Mouse (Mus musculus) embryonic facial prominence, embryonic 11.5 days (tissue): ENCODE measurements around the gene Olfr50. TPM values are rescaled to one million over a fixed set of nuclear protein-coding genes. Genes with fewer than 3 reads are reported as not detected.

Source experiments
- ATAC-seq: fragments of 200-750 bp; cut with Nextera tagmentation; replicated peaks from 2 replicates; pipeline ENCODE4 v1.8.0; 2017; ENCODE audit warnings: low read depth; ENCODE audit not compliant: insufficient number of reproducible peaks, low FRiP score, low TSS enrichment
- DNase-seq: peaks from one replicate; pipeline ENCODE4 v3.0.0-alpha.2; 2015; ENCODE audit warnings: low spot score
- H3K27ac ChIP-seq: fragments of 300-500 bp; sonication (generic); replicated peaks from 2 replicates; pipeline ENCODE4 v1.5.1; 2014; ENCODE audit warnings: mild to moderate bottlenecking, low read depth, low read length, control low read depth
- H3K27me3 ChIP-seq: fragments of 300-500 bp; sonication (generic); 2 replicates; pipeline ENCODE4 v1.6.1; 2014; ENCODE audit warnings: mild to moderate bottlenecking, low read length, moderate library complexity, mixed read lengths; ENCODE audit not compliant: control insufficient read depth, insufficient read depth
- H3K36me3 ChIP-seq: fragments of 300-500 bp; sonication (generic); replicated peaks from 2 replicates; pipeline ENCODE4 v1.6.1; 2014; ENCODE audit warnings: low read depth, mild to moderate bottlenecking, low read length, moderate library complexity, mixed read lengths; ENCODE audit not compliant: control insufficient read depth, insufficient read depth
- H3K4me1 ChIP-seq: fragments of 300-500 bp; sonication (generic); 2 replicates; pipeline ENCODE4 v1.6.1; 2014; ENCODE audit warnings: low read length, mixed read lengths; ENCODE audit not compliant: control insufficient read depth, insufficient read depth
- H3K4me2 ChIP-seq: fragments of 300-500 bp; sonication (generic); 2 replicates; pipeline ENCODE4 v1.6.1; 2014; ENCODE audit warnings: low read depth, mild to moderate bottlenecking, control low read depth, low read length, moderate library complexity
- H3K4me3 ChIP-seq: fragments of 300-500 bp; sonication (generic); 2 replicates; pipeline ENCODE4 v1.5.1; 2014; ENCODE audit warnings: low read depth, low read length, control low read depth
- H3K9ac ChIP-seq: fragments of 300-500 bp; sonication (generic); replicated peaks from 2 replicates; pipeline ENCODE4 v1.6.1; 2014; ENCODE audit warnings: mild to moderate bottlenecking, control low read depth, low read length
- H3K9me3 ChIP-seq: fragments of 300-500 bp; sonication (generic); replicated peaks from 2 replicates; pipeline ENCODE4 v1.6.1; 2016; ENCODE audit warnings: mild to moderate bottlenecking, low read length, inconsistent platforms, mixed read lengths; ENCODE audit not compliant: control insufficient read depth
- WGBS: fragments of 180-500 bp; shearing (Covaris S2); extraction: QIAGEN DNeasy Blood & Tissue Kit; methylation state at CpG from one replicate; pipeline ENCODE4 v1.1.7; 2014; 5-methylcytosine and 5-hydroxymethylcytosine counted together
- polyA plus RNA-seq: library from polyadenylated mRNA; unstranded; fragments of >200 nt; fragmentation: Nextera tagmentation; extraction: Ambion mirVana; gene quantifications from 2 replicates; pipeline ENCODE4 v1.2.1, GENCODE M21; 2014

Gene Olfr50
- not detected in 2 replicates for polyA plus RNA-seq

DNA sequence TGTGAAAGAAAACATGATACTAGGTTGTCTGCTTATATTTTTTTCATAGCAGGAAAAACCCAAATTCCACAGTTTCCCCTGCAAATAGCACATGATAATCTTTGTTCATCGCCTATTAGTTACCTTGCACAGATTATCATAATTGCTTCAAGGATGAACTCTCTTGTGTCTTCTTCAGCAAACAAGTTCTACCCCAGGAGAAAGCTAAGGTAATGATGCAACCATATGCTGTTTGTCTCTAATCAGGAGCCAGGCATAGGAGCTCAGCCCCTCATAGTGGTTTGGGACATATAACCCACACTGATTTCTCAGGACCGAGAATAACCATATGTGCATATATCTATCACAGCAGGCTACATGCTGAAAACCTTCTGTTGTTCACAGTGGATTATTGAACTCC is at the start of gene Olfr50:
Gene Olfr50, plus strand, starts transcription at position 301 of the 400 bp plus-strand sequence.
- 85% methylated on average over 2 of the region's 2 CpGs for WGBS
- H3K4me2 ChIP-seq = no peak within 1 kb of the TSS
- no peaks in the 10 kb centered on the region for H3K36me3 ChIP-seq
- ATAC-seq (no peak), DNase-seq (no peak)
- no peak within 1 kb of the TSS for H3K9ac ChIP-seq
- H3K4me1 ChIP-seq = no peaks in the 10 kb centered on the region
- H3K27ac ChIP-seq = no peak within 1 kb of the TSS
- no peak within 1 kb of the TSS for H3K4me3 ChIP-seq
- H3K27me3 ChIP-seq = no peaks in the 10 kb centered on the region
- no peaks in the 10 kb centered on the region for H3K9me3 ChIP-seq

- Histone ChIP-seq H3K4me1 (no peaks in the 10 kb centered on the region), H3K4me2 (no peak within 1 kb of the TSS), H3K27ac (no peak within 1 kb of the TSS), H3K4me3 (no peak within 1 kb of the TSS), H3K27me3 (no peaks in the 10 kb centered on the region), H3K9me3 (no peaks in the 10 kb centered on the region), H3K36me3 (no peaks in the 10 kb centered on the region), H3K9ac (no peak within 1 kb of the TSS)
- DNase-seq = no peak
- 78% methylated on average over 2 of the region's 2 CpGs for WGBS
- no peak for ATAC-seq
These were observed 6.4 kb upstream of the Olfr50 start, which contains the start of gene Olfr348 for GRCm38 (mm10) chr2:36783976-36784375. Gene Olfr348, plus strand, starts transcription at chr2:36784276.

DNA sequence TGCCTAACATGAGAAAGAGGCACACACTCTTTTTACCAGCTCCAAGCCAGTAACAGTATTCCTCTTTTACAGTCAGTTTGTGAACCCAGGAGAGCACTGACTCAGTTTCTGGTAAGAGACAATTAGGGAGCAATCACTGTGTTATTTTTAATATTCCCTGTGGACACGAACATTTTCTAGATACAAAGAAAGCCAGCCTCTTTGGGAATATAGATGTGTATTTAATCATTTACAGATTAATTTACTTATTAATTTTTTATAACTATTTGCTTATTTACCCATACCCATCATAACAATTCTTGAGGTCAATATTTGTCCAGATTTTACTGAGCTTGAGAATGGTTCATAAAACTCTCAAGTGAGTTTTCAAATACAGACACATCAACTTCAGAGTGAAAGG is 26.6 kb downstream of the Olfr50 start, which contains the start of gene Olfr3:
Gene Olfr3, minus strand, starts transcription at position 101 of the 400 bp plus-strand sequence.
- Histone ChIP-seq H3K4me1 (no peaks in the 10 kb centered on the region), H3K27me3 (no peaks in the 10 kb centered on the region), H3K4me3 (no peak within 1 kb of the TSS), H3K36me3 (no peaks in the 10 kb centered on the region), H3K4me2 (no peak within 1 kb of the TSS), H3K9me3 (no peaks in the 10 kb centered on the region; the same call in 1 of the 2 replicates), H3K27ac (no peak within 1 kb of the TSS), H3K9ac (no peak within 1 kb of the TSS)
- ATAC-seq = no peak
- 73% methylated on average over 1 of the region's 1 CpGs for WGBS
- DNase-seq = no peak

DNA sequence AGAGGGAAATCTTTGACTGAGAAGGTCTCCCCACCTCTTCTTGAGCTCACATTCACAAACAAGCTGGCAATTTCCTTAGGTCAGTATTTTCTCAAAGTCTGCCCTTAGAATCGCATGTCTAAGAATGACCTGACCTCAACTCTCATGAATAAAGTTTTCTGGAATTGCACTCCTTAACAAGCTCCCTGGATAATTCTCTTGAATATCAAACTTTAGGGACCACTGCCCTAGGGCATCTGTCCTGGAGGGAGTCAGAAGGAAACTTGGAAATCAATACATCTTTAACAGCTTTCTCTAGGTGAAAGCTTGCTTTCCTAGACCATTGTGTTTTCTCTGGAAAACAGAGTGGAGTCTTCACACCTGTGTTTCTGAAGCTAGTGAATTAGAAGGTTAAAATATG is 55.7 kb downstream of the Olfr50 start, which contains the start of gene Olfr350:
Gene Olfr350, plus strand, starts transcription at position 301 of the 400 bp plus-strand sequence.
- no peaks in the 10 kb centered on the region for H3K4me1 ChIP-seq
- no peak for DNase-seq
- no peak within 1 kb of the TSS for H3K27ac ChIP-seq
- H3K27me3 ChIP-seq = no peaks in the 10 kb centered on the region
- WGBS = 79% methylated on average over 1 of the region's 1 CpGs
- no peaks in the 10 kb centered on the region; the same call in 1 of the 2 replicates for H3K9me3 ChIP-seq
- H3K4me2 ChIP-seq = no peak within 1 kb of the TSS
- no peak within 1 kb of the TSS for H3K9ac ChIP-seq
- no peaks in the 10 kb centered on the region for H3K36me3 ChIP-seq
- no peak within 1 kb of the TSS for H3K4me3 ChIP-seq
- ATAC-seq = no peak

Other genes starting within 250 kb of the Olfr50 start
- gene Olfr344, start 223.9 kb upstream of the Olfr50 start, polyA plus RNA-seq = not detected in 2 replicates
- not detected in 2 replicates for gene Olfr345, start 150.5 kb upstream of the Olfr50 start, polyA plus RNA-seq
- not detected in 2 replicates for gene Olfr346, start 104.8 kb upstream of the Olfr50 start, polyA plus RNA-seq
- gene Olfr347, start 58.6 kb upstream of the Olfr50 start, polyA plus RNA-seq = not detected in 2 replicates
- gene Olfr348, start 6.3 kb upstream of the Olfr50 start, polyA plus RNA-seq = not detected in 2 replicates
- not detected in 2 replicates for gene Olfr3, start 26.5 kb downstream of the Olfr50 start, polyA plus RNA-seq
- gene Olfr350, start 55.8 kb downstream of the Olfr50 start, polyA plus RNA-seq = not detected in 2 replicates
- not detected in 2 replicates for gene Olfr351, start 72.1 kb downstream of the Olfr50 start, polyA plus RNA-seq
- not detected in 2 replicates for gene Olfr352, start 77.9 kb downstream of the Olfr50 start, polyA plus RNA-seq
- not detected in 2 replicates for gene Olfr353, start 102.4 kb downstream of the Olfr50 start, polyA plus RNA-seq
- not detected in 2 replicates for gene Olfr354, start 115.1 kb downstream of the Olfr50 start, polyA plus RNA-seq
- gene Olfr355, start 138.4 kb downstream of the Olfr50 start, polyA plus RNA-seq = not detected in 2 replicates
- gene Olfr356, start 146.6 kb downstream of the Olfr50 start, polyA plus RNA-seq = not detected in 2 replicates
- gene Olfr357, start 203.3 kb downstream of the Olfr50 start, polyA plus RNA-seq = not detected in 2 replicates
- gene Olfr358, start 218.8 kb downstream of the Olfr50 start, polyA plus RNA-seq = not detected in 2 replicates